Mouse (Mus musculus): Measurements from ENCODE around the gene Tcap. TPM values are rescaled to one million over a fixed set of nuclear protein-coding genes. Genes with fewer than 3 reads are reported as not detected.

Tcap gene
- polyA plus RNA-seq, 1 experiment from 2014 or later, result 151 TPM

DNA sequence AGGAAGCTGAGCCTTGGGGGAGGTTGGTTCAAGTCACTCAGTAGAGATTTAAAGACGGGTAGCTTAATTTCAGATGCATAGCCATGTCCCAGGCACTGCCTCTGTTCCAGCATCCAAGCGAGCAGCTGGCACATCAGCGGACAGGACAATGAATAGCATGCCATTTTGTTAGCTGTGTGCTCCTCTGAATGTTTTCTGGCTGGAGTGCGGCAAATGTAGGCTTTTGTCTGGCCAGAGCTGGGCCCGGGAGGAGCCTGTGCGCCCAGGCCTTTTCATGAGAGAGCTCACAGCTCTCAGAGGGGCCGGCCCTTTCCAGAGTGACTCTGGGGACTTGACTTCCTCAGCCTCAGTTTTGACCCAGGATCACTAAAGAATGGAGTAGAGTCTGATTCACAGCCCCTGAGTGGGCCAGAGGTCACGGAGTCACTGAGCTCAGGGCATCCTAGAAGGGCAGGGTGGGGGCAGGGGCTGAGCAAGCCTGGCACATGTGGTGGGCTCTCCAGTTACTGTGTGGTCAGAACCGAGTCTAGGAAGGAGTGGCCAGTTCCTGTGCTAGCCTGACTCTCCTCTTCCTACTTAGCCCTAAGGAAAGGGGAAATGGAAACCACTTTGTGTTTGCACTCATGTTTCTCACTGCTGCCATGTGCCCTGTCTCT lies 22.6 kb upstream of the Tcap start:
- Histone ChIP-seq H3K36me3 (ENCODE audit: control insufficient read depth, insufficient read depth, low read length) (no peaks in the 10 kb centered on the region), H3K27ac (ENCODE audit: low read depth, low read length) (no peak overlapping the region), H3K9me3 (replicated peaks; ENCODE audit: control insufficient read depth, low read length) (no peaks in the 10 kb centered on the region), H3K4me3 (ENCODE audit: low read depth, low read length) (no peak overlapping the region), H3K4me2 (peak overlapping the region; percentile 24), H3K4me1 (ENCODE audit: control insufficient read depth, insufficient read depth, low read length) (peaks cover 38% of the 10 kb centered on the region), H3K27me3 (ENCODE audit: control insufficient read depth, insufficient read depth, low read length) (no peaks in the 10 kb centered on the region), H3K9ac (ENCODE audit: low read depth, low read length) (peak overlapping the region; percentile 22; the same call in 1 of the 2 replicates)
- ATAC-seq (replicated peaks; ENCODE audit: insufficient number of reproducible peaks, low FRiP score, low TSS enrichment), result no peak
- 67% methylated on average over 9 of the region's 9 CpGs for WGBS (ENCODE audit: insufficient replicate concordance)

- no peak overlapping the region for H3K27ac ChIP-seq (ENCODE audit: low read depth, low read length)
- H3K4me1 ChIP-seq (ENCODE audit: control insufficient read depth, insufficient read depth, low read length), result peaks cover 48% of the 10 kb centered on the region
- no peak overlapping the region for H3K4me3 ChIP-seq (ENCODE audit: low read depth, low read length)
- 75% methylated on average over 5 of the region's 5 CpGs for WGBS (ENCODE audit: insufficient replicate concordance)
- H3K9ac ChIP-seq (ENCODE audit: low read depth, low read length), result 0 out of 2 replicates have a peak overlapping the region, but pooled peaks have one; percentile 5
- H3K9me3 ChIP-seq (replicated peaks; ENCODE audit: control insufficient read depth, low read length), result no peaks in the 10 kb centered on the region
- no peak for ATAC-seq (replicated peaks; ENCODE audit: insufficient number of reproducible peaks, low FRiP score, low TSS enrichment)
- no peaks in the 10 kb centered on the region for H3K36me3 ChIP-seq (ENCODE audit: control insufficient read depth, insufficient read depth, low read length)
- H3K4me2 ChIP-seq, result no peak overlapping the region
- no peaks in the 10 kb centered on the region for H3K27me3 ChIP-seq (ENCODE audit: control insufficient read depth, insufficient read depth, low read length)
Observed at GRCm38 (mm10) chr11:98363817-98364216, 19.8 kb upstream of the Tcap start.

- Histone ChIP-seq H3K27me3 (ENCODE audit: control insufficient read depth, insufficient read depth, low read length) (no peaks in the 10 kb centered on the region), H3K27ac (ENCODE audit: low read depth, low read length) (no peak overlapping the region), H3K36me3 (ENCODE audit: control insufficient read depth, insufficient read depth, low read length) (no peaks in the 10 kb centered on the region), H3K4me1 (ENCODE audit: control insufficient read depth, insufficient read depth, low read length) (peaks cover 45% of the 10 kb centered on the region), H3K9ac (ENCODE audit: low read depth, low read length) (no peak overlapping the region), H3K9me3 (replicated peaks; ENCODE audit: control insufficient read depth, low read length) (no peaks in the 10 kb centered on the region), H3K4me3 (ENCODE audit: low read depth, low read length) (no peak overlapping the region), H3K4me2 (no peak overlapping the region)
- no peak for ATAC-seq (replicated peaks; ENCODE audit: insufficient number of reproducible peaks, low FRiP score, low TSS enrichment)
- 88% methylated on average over 5 of the region's 5 CpGs for WGBS (ENCODE audit: insufficient replicate concordance)
Observed at GRCm38 (mm10) chr11:98364410-98364809, 19.2 kb upstream of the Tcap start.

- H3K4me1 ChIP-seq (ENCODE audit: control insufficient read depth, insufficient read depth, low read length), result peaks cover 50% of the 10 kb centered on the region
Observed at GRCm38 (mm10) chr11:98366290-98366689, 17.3 kb upstream of the Tcap start.

DNA sequence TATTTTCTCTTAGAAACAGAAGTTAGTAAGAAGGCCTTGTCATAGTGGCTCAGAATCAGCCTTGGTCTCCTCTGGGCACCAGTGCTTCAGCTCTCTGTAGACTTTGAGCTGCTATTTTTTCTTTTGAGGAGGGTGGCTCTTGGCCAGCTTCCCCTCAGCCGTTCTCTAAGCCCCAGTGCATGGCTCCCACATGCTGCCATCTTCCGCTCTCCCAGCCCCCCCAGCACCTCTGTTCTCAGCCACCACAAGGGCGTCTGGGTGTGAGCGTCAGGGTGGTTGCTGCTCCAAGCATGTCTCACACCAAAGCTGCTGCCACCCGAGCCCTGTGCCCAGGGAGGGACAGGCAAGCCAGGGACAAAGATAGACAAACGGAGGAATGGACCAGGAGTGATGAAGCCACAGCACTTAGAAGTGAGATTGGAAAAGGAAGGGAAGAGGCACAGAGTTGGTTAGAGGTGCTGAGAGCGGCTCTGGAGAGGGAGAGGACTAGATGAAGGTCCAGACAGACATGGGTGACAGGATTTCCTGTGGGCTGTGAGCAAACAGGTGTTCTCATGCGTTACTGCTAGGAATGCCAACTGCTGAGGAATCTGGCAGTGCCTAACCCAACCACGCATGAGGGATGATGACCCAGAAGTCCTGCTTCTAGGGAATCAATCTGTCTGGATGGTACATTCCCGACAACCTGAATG lies 16.3 kb upstream of the Tcap start:
- Histone ChIP-seq H3K4me2 (no peak overlapping the region; the same call in 1 of the 2 replicates), H3K4me1 (ENCODE audit: control insufficient read depth, insufficient read depth, low read length) (peaks cover 58% of the 10 kb centered on the region), H3K9me3 (replicated peaks; ENCODE audit: control insufficient read depth, low read length) (no peaks in the 10 kb centered on the region), H3K27ac (ENCODE audit: low read depth, low read length) (peak overlapping the region; percentile 62), H3K4me3 (ENCODE audit: low read depth, low read length) (no peak overlapping the region), H3K9ac (ENCODE audit: low read depth, low read length) (no peak overlapping the region), H3K36me3 (ENCODE audit: control insufficient read depth, insufficient read depth, low read length) (no peaks in the 10 kb centered on the region), H3K27me3 (ENCODE audit: control insufficient read depth, insufficient read depth, low read length) (no peaks in the 10 kb centered on the region)
- ATAC-seq (replicated peaks; ENCODE audit: insufficient number of reproducible peaks, low FRiP score, low TSS enrichment), result no peak
- 63% methylated on average over 10 of the region's 10 CpGs for WGBS (ENCODE audit: insufficient replicate concordance)

More at GRCm38 (mm10) chr11:98366290-98366689, 17.3 kb upstream of the Tcap start:
- WGBS (ENCODE audit: insufficient replicate concordance), result 79% methylated on average over 10 of the region's 10 CpGs
- H3K27ac ChIP-seq (ENCODE audit: low read depth, low read length), result no peak overlapping the region
- no peak overlapping the region for H3K9ac ChIP-seq (ENCODE audit: low read depth, low read length)
- no peak overlapping the region for H3K4me2 ChIP-seq
- no peaks in the 10 kb centered on the region for H3K27me3 ChIP-seq (ENCODE audit: control insufficient read depth, insufficient read depth, low read length)
- no peaks in the 10 kb centered on the region for H3K9me3 ChIP-seq (replicated peaks; ENCODE audit: control insufficient read depth, low read length)
- ATAC-seq (replicated peaks; ENCODE audit: insufficient number of reproducible peaks, low FRiP score, low TSS enrichment), result no peak
- no peak overlapping the region for H3K4me3 ChIP-seq (ENCODE audit: low read depth, low read length)
- no peaks in the 10 kb centered on the region for H3K36me3 ChIP-seq (ENCODE audit: control insufficient read depth, insufficient read depth, low read length)

DNA sequence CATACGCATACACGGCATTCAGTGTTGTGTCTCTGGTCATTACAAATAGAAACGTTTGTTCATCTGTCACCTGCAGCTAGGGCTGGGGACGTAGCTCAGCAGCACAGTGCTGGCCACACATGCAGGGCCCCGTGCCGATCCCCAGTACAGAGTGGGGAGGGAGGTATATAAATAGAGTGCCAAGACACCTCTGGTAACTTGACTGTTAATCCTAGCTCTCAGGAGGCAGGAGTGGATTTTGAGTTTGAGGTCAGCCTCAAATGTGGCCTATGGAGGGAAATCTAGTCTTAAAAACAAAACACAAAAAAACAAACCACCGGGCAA lies 15.8 kb upstream of the Tcap start:
- H3K27me3 ChIP-seq (ENCODE audit: control insufficient read depth, insufficient read depth, low read length), result no peaks in the 10 kb centered on the region
- H3K27ac ChIP-seq (ENCODE audit: low read depth, low read length), result peak overlapping the region; percentile 62
- no peak overlapping the region; the same call in 1 of the 2 replicates for H3K4me2 ChIP-seq
- 59% methylated on average over 7 of the region's 7 CpGs for WGBS (ENCODE audit: insufficient replicate concordance)
- no peaks in the 10 kb centered on the region for H3K9me3 ChIP-seq (replicated peaks; ENCODE audit: control insufficient read depth, low read length)
- no peak overlapping the region for H3K4me3 ChIP-seq (ENCODE audit: low read depth, low read length)
- H3K4me1 ChIP-seq (ENCODE audit: control insufficient read depth, insufficient read depth, low read length), result peaks cover 60% of the 10 kb centered on the region
- H3K9ac ChIP-seq (ENCODE audit: low read depth, low read length), result no peak overlapping the region
- ATAC-seq (replicated peaks; ENCODE audit: insufficient number of reproducible peaks, low FRiP score, low TSS enrichment), result no peak
- no peaks in the 10 kb centered on the region for H3K36me3 ChIP-seq (ENCODE audit: control insufficient read depth, insufficient read depth, low read length)

DNA sequence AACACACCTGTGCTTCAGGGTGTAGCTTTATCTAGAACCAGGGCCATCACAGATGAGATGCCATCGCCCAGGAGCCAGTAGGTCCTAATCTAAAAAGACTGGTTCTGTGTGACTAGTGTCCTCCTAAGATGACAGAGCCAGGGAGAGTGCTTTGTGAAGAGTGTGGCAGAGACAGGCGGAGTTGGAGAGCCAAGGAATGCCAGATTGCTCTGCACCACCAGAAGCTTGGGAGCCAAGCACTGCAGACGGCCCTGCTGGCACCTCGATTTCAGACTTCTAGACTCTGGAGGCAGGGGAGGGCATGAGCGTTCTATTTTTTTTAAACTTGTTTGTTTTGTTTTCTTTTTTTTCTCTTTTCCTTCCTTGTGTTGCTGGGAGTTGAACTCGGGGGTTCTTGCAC lies 14.3 kb upstream of the Tcap start:
- H3K27me3 ChIP-seq (ENCODE audit: control insufficient read depth, insufficient read depth, low read length), result no peaks in the 10 kb centered on the region
- no peak for ATAC-seq (replicated peaks; ENCODE audit: insufficient number of reproducible peaks, low FRiP score, low TSS enrichment)
- H3K4me1 ChIP-seq (ENCODE audit: control insufficient read depth, insufficient read depth, low read length), result peaks cover 69% of the 10 kb centered on the region
- no peak overlapping the region for H3K4me3 ChIP-seq (ENCODE audit: low read depth, low read length)
- no peak overlapping the region for H3K4me2 ChIP-seq
- no peaks in the 10 kb centered on the region for H3K9me3 ChIP-seq (replicated peaks; ENCODE audit: control insufficient read depth, low read length)
- no peak overlapping the region for H3K27ac ChIP-seq (ENCODE audit: low read depth, low read length)
- H3K36me3 ChIP-seq (ENCODE audit: control insufficient read depth, insufficient read depth, low read length), result no peaks in the 10 kb centered on the region
- H3K9ac ChIP-seq (ENCODE audit: low read depth, low read length), result no peak overlapping the region
- 72% methylated on average over 6 of the region's 6 CpGs for WGBS (ENCODE audit: insufficient replicate concordance)

DNA sequence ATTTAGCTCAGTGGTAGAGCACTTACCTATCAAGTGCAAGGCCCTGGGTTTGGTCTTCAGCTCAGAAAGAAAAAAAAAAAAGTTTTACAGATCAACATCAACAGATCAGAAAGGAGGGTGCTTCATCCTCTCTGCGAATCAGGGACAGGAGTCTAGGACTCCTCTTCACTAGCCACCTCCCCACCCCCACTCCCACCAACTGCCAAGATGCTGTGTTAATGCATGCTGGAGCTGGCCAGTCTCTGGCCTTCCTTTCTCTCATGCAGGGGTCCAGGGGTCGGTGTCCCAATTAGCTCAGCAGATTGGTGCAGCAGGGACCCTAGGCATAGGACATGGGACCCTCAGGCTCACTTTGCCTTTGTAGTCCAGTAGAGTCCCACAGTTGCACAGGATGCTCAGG lies 13.0 kb upstream of the Tcap start:
- no peaks in the 10 kb centered on the region for H3K27me3 ChIP-seq (ENCODE audit: control insufficient read depth, insufficient read depth, low read length)
- H3K9ac ChIP-seq (ENCODE audit: low read depth, low read length), result peak overlapping the region; percentile 16; the same call in 1 of the 2 replicates
- ATAC-seq (replicated peaks; ENCODE audit: insufficient number of reproducible peaks, low FRiP score, low TSS enrichment), result 0 out of 2 replicates have a peak, but pooled peaks have one; percentile 15
- peaks cover 5% of the 10 kb centered on the region for H3K36me3 ChIP-seq (ENCODE audit: control insufficient read depth, insufficient read depth, low read length)
- H3K4me3 ChIP-seq (ENCODE audit: low read depth, low read length), result no peak overlapping the region
- peaks cover 81% of the 10 kb centered on the region for H3K4me1 ChIP-seq (ENCODE audit: control insufficient read depth, insufficient read depth, low read length)
- 82% methylated on average over 2 of the region's 2 CpGs for WGBS (ENCODE audit: insufficient replicate concordance)
- H3K4me2 ChIP-seq, result no peak overlapping the region
- no peak overlapping the region for H3K27ac ChIP-seq (ENCODE audit: low read depth, low read length)
- no peaks in the 10 kb centered on the region for H3K9me3 ChIP-seq (replicated peaks; ENCODE audit: control insufficient read depth, low read length)
